Mouse (Mus musculus) testis, adult 2 months (tissue): ENCODE measurements around the gene Gm2022. TPM values are rescaled to one million over a fixed set of nuclear protein-coding genes. Genes with fewer than 3 reads are reported as not detected.
"Not testable (repeated sequence)": the region's sequence is repeated elsewhere in the genome, so short reads cannot be mapped to it uniquely, and the experiment has no call there.

Experiments used
- H3K27ac ChIP-seq: fragments of 200-500 bp; 2 replicates; pipeline ENCODE4 v1.5.1; 2012; ENCODE audit warnings: low read depth, low read length; ENCODE audit not compliant: control insufficient read depth, insufficient read depth
- H3K27me3 ChIP-seq: fragments of 200-500 bp; 2 replicates; pipeline ENCODE4 v1.6.1; 2012; ENCODE audit warnings: mild to moderate bottlenecking, low read length, moderate library complexity; ENCODE audit not compliant: control insufficient read depth, insufficient read depth
- H3K36me3 ChIP-seq: fragments of 200-500 bp; 2 replicates; pipeline ENCODE4 v1.6.1; 2012; ENCODE audit warnings: mild to moderate bottlenecking, low read length; ENCODE audit not compliant: control insufficient read depth, insufficient read depth
- H3K4me1 ChIP-seq: fragments of 200-500 bp; 2 replicates; pipeline ENCODE4 v1.6.1; 2012; ENCODE audit warnings: low read length; ENCODE audit not compliant: control insufficient read depth, insufficient read depth
- H3K4me3 ChIP-seq: fragments of 200-500 bp; 2 replicates; pipeline ENCODE4 v1.5.1; 2012; ENCODE audit warnings: low read depth, mild to moderate bottlenecking, low read length, moderate library complexity, mixed read lengths; ENCODE audit not compliant: control insufficient read depth
- polyA plus RNA-seq: library from polyadenylated mRNA; depleted of rRNA; stranded (reverse); fragments of >200 nt; gene quantifications from 2 replicates; pipeline ENCODE4 v1.2.3, GENCODE M21; 2012; rRNA removed

The Gm2022 gene
- not detected in 2 replicates for polyA plus RNA-seq

DNA sequence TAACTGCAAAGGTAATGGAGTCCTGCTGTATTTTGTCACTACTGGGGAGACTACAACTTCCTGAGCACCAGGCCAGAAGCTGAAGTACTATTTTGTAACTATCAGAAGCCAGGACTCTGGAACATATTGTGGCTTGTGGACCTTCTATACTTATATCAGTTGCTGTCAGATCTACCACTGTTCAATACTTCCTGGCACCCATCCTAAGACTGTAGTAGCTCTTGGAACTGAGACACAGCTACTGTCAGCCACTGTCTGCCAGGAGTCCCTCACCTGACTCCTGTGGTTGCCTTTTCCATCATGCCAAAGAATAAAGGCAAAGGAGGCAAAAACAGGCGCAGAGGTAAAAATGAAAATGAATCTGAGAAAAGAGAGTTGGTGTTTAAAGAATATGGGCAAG lies at the start of gene Gm2022:
Gene Gm2022, plus strand, starts transcription at position 301 of the 400 bp plus-strand sequence.
- not testable (repeated sequence) for H3K36me3 ChIP-seq, H3K4me3 ChIP-seq, H3K27me3 ChIP-seq, H3K27ac ChIP-seq, H3K4me1 ChIP-seq

DNA sequence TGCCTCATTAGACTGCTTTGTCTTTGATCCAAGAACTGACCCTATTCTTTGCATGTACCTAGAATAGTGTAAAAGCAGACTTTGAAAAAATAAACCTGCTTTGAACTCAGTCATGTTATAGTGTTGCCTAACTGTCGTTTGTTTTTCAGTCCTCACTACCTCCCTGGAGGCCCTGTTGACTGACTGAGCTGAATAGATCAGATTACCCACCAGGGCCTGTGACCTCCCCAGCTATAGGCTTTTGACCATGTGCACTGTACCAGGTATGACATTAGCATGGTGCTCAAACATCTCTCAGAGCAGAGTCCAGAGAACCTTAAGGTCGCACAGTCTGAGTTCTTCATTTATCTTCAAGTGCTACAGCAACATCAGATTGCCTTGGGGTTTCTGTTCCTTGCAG lies 44.5 kb upstream of the Gm2022 start:
- H3K27me3 ChIP-seq, H3K36me3 ChIP-seq: not testable (repeated sequence)

DNA sequence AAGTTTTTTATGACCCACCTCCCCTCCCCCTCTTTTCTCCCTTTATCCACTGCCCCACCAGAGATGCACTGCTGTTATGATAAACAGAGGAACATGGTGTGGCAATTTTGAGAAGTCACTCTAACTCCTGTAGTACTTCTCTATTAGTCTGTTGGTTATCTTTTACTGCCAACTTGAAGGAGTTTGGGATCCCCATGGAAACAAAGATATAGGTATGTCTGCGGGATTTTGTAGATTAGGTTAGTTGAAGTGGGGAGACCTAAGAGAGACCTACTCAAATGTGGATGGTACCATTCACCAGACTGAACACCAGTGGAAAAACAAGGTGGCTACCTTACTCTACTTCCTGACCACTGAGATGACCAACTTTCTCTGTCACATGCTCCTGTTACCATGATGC lies 39.1 kb upstream of the Gm2022 start:
- not testable (repeated sequence) for H3K4me1 ChIP-seq, H3K27ac ChIP-seq, H3K4me3 ChIP-seq, H3K36me3 ChIP-seq, H3K27me3 ChIP-seq

More for the DNA sequence above, 44.5 kb upstream of the Gm2022 start:
- H3K4me3 ChIP-seq, H3K27ac ChIP-seq, H3K4me1 ChIP-seq: not testable (repeated sequence)

DNA sequence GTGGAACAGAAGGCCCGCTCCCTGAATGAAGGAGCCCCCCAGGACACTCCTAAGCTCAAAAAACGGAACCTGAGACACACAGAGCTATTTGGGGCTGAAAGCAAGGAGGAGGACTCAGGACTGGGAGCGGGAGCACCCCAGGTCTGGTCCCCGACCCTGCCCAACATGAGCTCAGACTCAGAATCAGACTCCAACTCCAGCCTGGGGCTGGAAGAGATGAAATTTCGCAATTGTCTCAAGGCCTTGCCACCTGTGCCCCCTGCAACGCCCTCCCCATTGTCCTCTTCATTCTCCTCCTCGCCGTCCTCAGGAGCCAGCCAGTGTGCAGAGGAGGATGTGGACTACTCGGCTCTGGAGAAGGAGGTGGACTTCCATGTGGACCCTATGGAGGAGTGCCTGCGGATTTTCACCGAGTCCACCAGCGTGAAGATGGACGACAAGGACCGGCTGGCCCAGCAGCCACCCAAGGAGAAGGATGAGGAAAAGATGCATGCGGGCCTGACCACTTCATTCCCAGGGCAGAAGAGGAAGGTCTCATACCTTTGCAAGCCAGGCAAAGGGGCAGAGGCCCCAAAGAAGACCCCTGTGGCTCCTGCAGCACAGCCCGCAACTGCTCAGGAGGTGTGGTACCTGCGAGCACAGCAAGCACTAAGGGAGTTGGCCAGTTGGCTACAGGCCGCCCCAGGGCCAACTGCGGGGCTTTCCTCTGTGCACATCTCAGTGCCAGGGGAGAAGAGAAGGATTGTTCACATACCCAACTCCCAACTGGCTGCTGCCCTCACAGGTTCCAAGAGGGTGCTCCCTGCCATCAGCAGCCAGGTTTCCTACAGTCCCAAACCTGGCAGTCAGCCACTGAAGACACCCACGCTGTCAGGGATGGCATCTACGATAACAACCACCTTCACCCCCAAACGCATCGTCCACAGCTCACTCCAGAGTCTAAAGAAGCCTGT lies 33.2 kb upstream of the Gm2022 start:
- not testable (repeated sequence) for H3K4me1 ChIP-seq, H3K4me3 ChIP-seq, H3K27ac ChIP-seq, H3K27me3 ChIP-seq, H3K36me3 ChIP-seq

DNA sequence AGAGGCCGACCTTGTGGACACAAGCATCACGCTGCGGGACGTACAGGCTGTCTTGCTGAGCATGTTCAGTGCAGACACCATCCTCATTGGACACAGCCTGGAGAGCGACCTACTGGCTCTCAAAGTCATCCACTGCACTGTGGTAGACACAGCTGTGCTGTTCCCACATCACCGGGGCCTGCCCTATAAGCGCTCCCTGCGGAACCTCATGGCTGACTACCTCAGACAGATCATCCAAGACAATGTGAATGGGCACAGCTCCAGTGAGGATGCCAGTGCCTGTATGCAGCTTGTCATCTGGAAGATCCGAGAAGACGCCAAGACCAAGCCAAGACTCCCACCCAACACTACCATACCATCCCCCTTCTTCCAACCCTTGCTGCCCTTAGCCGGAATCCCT lies 31.5 kb upstream of the Gm2022 start:
- H3K36me3 ChIP-seq, H3K4me3 ChIP-seq, H3K27me3 ChIP-seq, H3K4me1 ChIP-seq, H3K27ac ChIP-seq: not testable (repeated sequence)

DNA sequence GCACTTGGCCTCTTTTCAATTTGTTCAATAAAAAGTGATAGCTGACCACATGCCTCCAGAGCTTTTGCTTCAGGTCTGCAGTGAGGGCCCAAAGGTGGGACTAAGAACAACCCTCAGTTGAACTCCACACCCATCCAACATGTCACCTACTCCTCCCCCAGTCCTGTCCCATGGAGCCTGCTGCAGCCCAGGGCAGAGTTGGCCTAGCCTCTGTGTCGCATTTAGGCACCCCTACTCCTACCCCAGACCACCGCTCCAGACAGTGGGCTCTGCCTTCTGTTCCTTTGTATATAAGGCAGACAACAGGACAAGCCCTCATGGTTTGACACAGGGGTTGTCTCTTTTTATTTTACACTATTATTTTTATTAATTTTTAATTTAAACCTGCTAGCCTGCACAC lies 31.1 kb upstream of the Gm2022 start:
- H3K27ac ChIP-seq, H3K36me3 ChIP-seq, H3K27me3 ChIP-seq, H3K4me1 ChIP-seq, H3K4me3 ChIP-seq: not testable (repeated sequence)

DNA sequence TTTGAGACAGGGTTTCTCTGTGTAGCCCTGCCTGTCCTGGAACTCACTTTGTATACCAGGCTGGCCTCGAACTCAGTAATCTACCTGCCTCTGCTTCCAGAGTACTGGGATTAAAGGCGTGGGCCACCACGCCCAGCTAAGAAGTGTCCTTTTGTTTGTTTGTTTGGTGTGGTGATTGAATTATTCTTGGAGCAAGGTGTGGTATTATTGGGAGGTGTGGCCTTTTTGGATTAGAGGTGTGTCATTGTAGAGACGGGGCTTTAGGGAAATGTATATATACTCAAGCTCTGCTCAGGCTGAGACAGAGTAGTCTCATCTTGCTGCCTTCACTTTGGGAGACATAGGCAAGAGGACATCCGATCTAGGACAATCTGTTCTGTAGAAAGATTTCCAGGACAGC lies 21.4 kb upstream of the Gm2022 start, which contains the start of gene Gm2016:
Gene Gm2016, plus strand, starts transcription at position 301 of the 400 bp plus-strand sequence.
- not testable (repeated sequence) for H3K36me3 ChIP-seq, H3K27me3 ChIP-seq, H3K27ac ChIP-seq, H3K4me1 ChIP-seq, H3K4me3 ChIP-seq

DNA sequence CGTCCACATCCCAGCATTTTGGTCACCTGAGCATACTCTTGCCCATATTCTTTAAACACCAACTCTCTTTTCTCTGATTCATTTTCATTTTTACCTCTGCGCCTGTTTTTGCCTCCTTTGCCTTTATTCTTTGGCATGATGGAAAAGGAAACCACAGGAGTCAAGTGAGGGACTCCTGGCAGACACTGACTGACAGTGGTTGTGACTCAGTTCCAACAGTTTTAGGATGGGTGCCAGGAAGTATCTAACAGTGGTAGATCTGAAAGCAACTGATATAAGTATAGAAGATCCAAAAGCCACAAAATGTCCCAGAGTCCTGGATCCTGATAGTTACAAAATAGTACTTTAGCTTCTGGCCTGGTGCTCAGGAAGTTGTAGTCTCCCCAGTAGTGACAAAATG lies 24.6 kb downstream of the Gm2022 start, which contains the start of gene Gm2035:
Gene Gm2035, minus strand, starts transcription at position 137 of the 400 bp plus-strand sequence.
- not testable (repeated sequence) for H3K27ac ChIP-seq, H3K27me3 ChIP-seq, H3K4me1 ChIP-seq, H3K36me3 ChIP-seq, H3K4me3 ChIP-seq

Other genes starting within 250 kb of the Gm2022 start
- gene Gm21319, start 119.6 kb upstream of the Gm2022 start, polyA plus RNA-seq = not detected in 2 replicates
- gene Gm21936, start 99.9 kb upstream of the Gm2022 start, polyA plus RNA-seq = not detected in 2 replicates
- gene BB287469, start 78.8 kb upstream of the Gm2022 start, polyA plus RNA-seq = 0.46 and 1.4 TPM in 2 replicates
- gene Gm2001, start 53.0 kb upstream of the Gm2022 start, polyA plus RNA-seq = not detected in 2 replicates
- not detected in 2 replicates for gene Gm2016, start 21.3 kb upstream of the Gm2022 start, polyA plus RNA-seq
- not detected in 2 replicates for gene Gm2035, start 24.5 kb downstream of the Gm2022 start, polyA plus RNA-seq
- 0.49 TPM in 1 of 2 replicates, not detected in the other for gene Gm2042, start 58.7 kb downstream of the Gm2022 start, polyA plus RNA-seq
- gene Gm2075, start 116.5 kb downstream of the Gm2022 start, polyA plus RNA-seq = not detected in 2 replicates
- gene Gm6803, start 123.4 kb downstream of the Gm2022 start, polyA plus RNA-seq = not detected in 2 replicates
- not detected in 2 replicates for gene Gm2056, start 131.6 kb downstream of the Gm2022 start, polyA plus RNA-seq
- gene Gm16368, start 188.3 kb downstream of the Gm2022 start, polyA plus RNA-seq = not detected in 2 replicates